Mouse (Mus musculus): Measurements from ENCODE around the gene Scfd1. TPM values are rescaled to one million over a fixed set of nuclear protein-coding genes. Genes with fewer than 3 reads are reported as not detected.

Scfd1 gene
- 96.7 and 102 TPM in 2 replicates for polyA plus RNA-seq (2015; fragmentation: Nextera tagmentation; extraction: Ambion mirVana)

- Histone ChIP-seq H3K27me3 (no peaks in the 10 kb centered on the region), H3K4me2 (replicated peaks) (peak within 1 kb of the TSS; percentile 61), H3K9ac (peak within 1 kb of the TSS; percentile 89), H3K4me1 (no peaks in the 10 kb centered on the region), H3K4me3 (peak within 1 kb of the TSS; percentile 75), H3K36me3 (peaks cover 30% of the 10 kb centered on the region), H3K9me3 (no peaks in the 10 kb centered on the region), H3K27ac (peak within 1 kb of the TSS; percentile 83)
- WGBS = under 1% methylated on average over 34 of the region's 34 CpGs
- peak; percentile 100 for ATAC-seq (ENCODE audit: low FRiP score, low read depth)
These were observed at the start of gene Scfd1 for GRCm38 (mm10) chr12:51377003-51377887. Gene Scfd1, plus strand, starts transcription at chr12:51377510.

GRCm38 (mm10) chr12:51337014-51337413 is 40.3 kb upstream of the Scfd1 start:
- ATAC-seq (ENCODE audit: low FRiP score, low read depth) = no peak
- WGBS = 93% methylated on average over 1 of the region's 1 CpGs

GRCm38 (mm10) chr12:51346121-51346520 is 31.2 kb upstream of the Scfd1 start:
- H3K4me1 ChIP-seq = peaks cover 20% of the 10 kb centered on the region
- H3K27me3 ChIP-seq = no peaks in the 10 kb centered on the region
- no peak for ATAC-seq (ENCODE audit: low FRiP score, low read depth)
- no peaks in the 10 kb centered on the region for H3K36me3 ChIP-seq
- H3K4me3 ChIP-seq = no peak overlapping the region
- no peak overlapping the region for H3K9ac ChIP-seq
- WGBS = 31% methylated on average over 4 of the region's 4 CpGs
- no peak overlapping the region for H3K4me2 ChIP-seq (replicated peaks)
- H3K27ac ChIP-seq = no peak overlapping the region
- no peaks in the 10 kb centered on the region for H3K9me3 ChIP-seq

More at GRCm38 (mm10) chr12:51337014-51337413, 40.3 kb upstream of the Scfd1 start:
- Histone ChIP-seq H3K9me3 (no peaks in the 10 kb centered on the region), H3K27ac (no peak overlapping the region), H3K4me2 (replicated peaks) (no peak overlapping the region), H3K4me3 (no peak overlapping the region), H3K4me1 (no peaks in the 10 kb centered on the region), H3K9ac (no peak overlapping the region), H3K27me3 (no peaks in the 10 kb centered on the region), H3K36me3 (no peaks in the 10 kb centered on the region)

- ATAC-seq (ENCODE audit: low FRiP score, low read depth) = peak; percentile 97
- Histone ChIP-seq H3K27ac (peak within 1 kb of the TSS; percentile 87), H3K9ac (peak within 1 kb of the TSS; percentile 81), H3K27me3 (no peaks in the 10 kb centered on the region), H3K4me2 (replicated peaks) (peak within 1 kb of the TSS; percentile 65), H3K36me3 (peaks cover 13% of the 10 kb centered on the region), H3K4me1 (peaks cover 20% of the 10 kb centered on the region), H3K4me3 (peak within 1 kb of the TSS; percentile 82), H3K9me3 (no peaks in the 10 kb centered on the region)
- WGBS = under 1% methylated on average over 70 of the region's 70 CpGs
These were observed 29.2 kb upstream of the Scfd1 start, which contains the start of gene G2e3 for GRCm38 (mm10) chr12:51347988-51348697. Gene G2e3, plus strand, starts transcription at chr12:51348061.

GRCm38 (mm10) chr12:51348698-51348998 is 28.7 kb upstream of the Scfd1 start:
- Histone ChIP-seq H3K36me3 (peaks cover 17% of the 10 kb centered on the region), H3K4me3 (peak overlapping the region; percentile 82), H3K4me2 (replicated peaks) (peak overlapping the region; percentile 65), H3K4me1 (peaks cover 20% of the 10 kb centered on the region), H3K27me3 (no peaks in the 10 kb centered on the region), H3K9ac (peak overlapping the region; percentile 81), H3K27ac (peak overlapping the region; percentile 87), H3K9me3 (no peaks in the 10 kb centered on the region)
- WGBS = under 1% methylated on average over 10 of the region's 10 CpGs
- no peak for ATAC-seq (ENCODE audit: low FRiP score, low read depth)

GRCm38 (mm10) chr12:51355296-51355695 is 22.0 kb upstream of the Scfd1 start:
- peaks cover 7% of the 10 kb centered on the region for H3K4me1 ChIP-seq
- no peak overlapping the region for H3K9ac ChIP-seq
- no peak overlapping the region for H3K4me3 ChIP-seq
- H3K4me2 ChIP-seq (replicated peaks) = no peak overlapping the region
- WGBS = 85% methylated on average over 8 of the region's 8 CpGs
- H3K27me3 ChIP-seq = no peaks in the 10 kb centered on the region
- ATAC-seq (ENCODE audit: low FRiP score, low read depth) = no peak
- H3K36me3 ChIP-seq = peaks cover 71% of the 10 kb centered on the region
- H3K9me3 ChIP-seq = no peaks in the 10 kb centered on the region
- H3K27ac ChIP-seq = no peak overlapping the region

GRCm38 (mm10) chr12:51361294-51361693 is 16.0 kb upstream of the Scfd1 start:
- no peak for ATAC-seq (ENCODE audit: low FRiP score, low read depth)
- Histone ChIP-seq H3K4me3 (no peak overlapping the region), H3K36me3 (peaks cover 80% of the 10 kb centered on the region), H3K9me3 (no peaks in the 10 kb centered on the region), H3K27me3 (no peaks in the 10 kb centered on the region), H3K27ac (no peak overlapping the region), H3K9ac (no peak overlapping the region), H3K4me1 (no peaks in the 10 kb centered on the region), H3K4me2 (replicated peaks) (no peak overlapping the region)

- H3K4me1 ChIP-seq = no peaks in the 10 kb centered on the region
- no peak overlapping the region for H3K4me3 ChIP-seq
- H3K4me2 ChIP-seq (replicated peaks) = no peak overlapping the region
- H3K27ac ChIP-seq = no peak overlapping the region
- no peak for ATAC-seq (ENCODE audit: low FRiP score, low read depth)
- peaks cover 75% of the 10 kb centered on the region for H3K36me3 ChIP-seq
- no peaks in the 10 kb centered on the region for H3K27me3 ChIP-seq
- no peak overlapping the region for H3K9ac ChIP-seq
- WGBS = 93% methylated on average over 1 of the region's 1 CpGs
- H3K9me3 ChIP-seq = no peaks in the 10 kb centered on the region
These were observed 14.4 kb upstream of the Scfd1 start for GRCm38 (mm10) chr12:51362898-51363297.

- Histone ChIP-seq H3K27ac (no peak overlapping the region), H3K4me1 (no peaks in the 10 kb centered on the region), H3K36me3 (peaks cover 62% of the 10 kb centered on the region), H3K27me3 (no peaks in the 10 kb centered on the region), H3K4me2 (replicated peaks) (no peak overlapping the region), H3K9me3 (no peaks in the 10 kb centered on the region), H3K9ac (no peak overlapping the region), H3K4me3 (no peak overlapping the region)
- no peak for ATAC-seq (ENCODE audit: low FRiP score, low read depth)
- WGBS = 97% methylated on average over 3 of the region's 3 CpGs
These were observed 8.8 kb upstream of the Scfd1 start for GRCm38 (mm10) chr12:51368504-51368903.

GRCm38 (mm10) chr12:51377888-51378190 is 529 bp downstream of the Scfd1 start:
- Histone ChIP-seq H3K4me1 (no peaks in the 10 kb centered on the region), H3K27me3 (no peaks in the 10 kb centered on the region), H3K27ac (peak overlapping the region; percentile 83; the same call in 1 of the 2 replicates), H3K4me2 (replicated peaks) (peak overlapping the region; percentile 61), H3K9ac (peak overlapping the region; percentile 89), H3K4me3 (peak overlapping the region; percentile 75), H3K9me3 (no peaks in the 10 kb centered on the region), H3K36me3 (peaks cover 30% of the 10 kb centered on the region)
- no peak for ATAC-seq (ENCODE audit: low FRiP score, low read depth)
- 17% methylated on average over 6 of the region's 6 CpGs for WGBS

GRCm38 (mm10) chr12:51399871-51400270 is 22.6 kb downstream of the Scfd1 start:
- Histone ChIP-seq H3K27me3 (no peaks in the 10 kb centered on the region), H3K4me2 (replicated peaks) (no peak overlapping the region), H3K4me3 (no peak overlapping the region), H3K4me1 (no peaks in the 10 kb centered on the region), H3K36me3 (peaks cover 66% of the 10 kb centered on the region), H3K9ac (no peak overlapping the region), H3K9me3 (no peaks in the 10 kb centered on the region), H3K27ac (no peak overlapping the region)
- no peak for ATAC-seq (ENCODE audit: low FRiP score, low read depth)
- 96% methylated on average over 6 of the region's 6 CpGs for WGBS

GRCm38 (mm10) chr12:51402060-51402698 is 24.9 kb downstream of the Scfd1 start:
- H3K9ac ChIP-seq = no peak overlapping the region
- H3K9me3 ChIP-seq = no peaks in the 10 kb centered on the region
- no peak overlapping the region for H3K27ac ChIP-seq
- WGBS = 79% methylated on average over 5 of the region's 5 CpGs
- H3K27me3 ChIP-seq = no peaks in the 10 kb centered on the region
- no peak overlapping the region for H3K4me2 ChIP-seq (replicated peaks)
- no peak for ATAC-seq (ENCODE audit: low FRiP score, low read depth)
- H3K4me1 ChIP-seq = no peaks in the 10 kb centered on the region
- no peak overlapping the region for H3K4me3 ChIP-seq
- peaks cover 60% of the 10 kb centered on the region for H3K36me3 ChIP-seq

Data from limb, embryonic 13.5 days (tissue).